Mouse (Mus musculus) bone marrow macrophage, adult 2 months (primary cell): ENCODE measurements around the gene Tulp4.

Experiments
- CTCF ChIP-seq: IDR thresholded peaks from 2 replicates; pipeline ENCODE4 v1.5.1; 2012; ENCODE audit warnings: low read depth, mild to moderate bottlenecking, low read length, moderate library complexity
- POLR2A ChIP-seq: IDR thresholded peaks from 2 replicates; pipeline ENCODE4 v1.6.1; 2012; ENCODE audit warnings: mild to moderate bottlenecking, low read depth, low read length, borderline replicate concordance

DNA sequence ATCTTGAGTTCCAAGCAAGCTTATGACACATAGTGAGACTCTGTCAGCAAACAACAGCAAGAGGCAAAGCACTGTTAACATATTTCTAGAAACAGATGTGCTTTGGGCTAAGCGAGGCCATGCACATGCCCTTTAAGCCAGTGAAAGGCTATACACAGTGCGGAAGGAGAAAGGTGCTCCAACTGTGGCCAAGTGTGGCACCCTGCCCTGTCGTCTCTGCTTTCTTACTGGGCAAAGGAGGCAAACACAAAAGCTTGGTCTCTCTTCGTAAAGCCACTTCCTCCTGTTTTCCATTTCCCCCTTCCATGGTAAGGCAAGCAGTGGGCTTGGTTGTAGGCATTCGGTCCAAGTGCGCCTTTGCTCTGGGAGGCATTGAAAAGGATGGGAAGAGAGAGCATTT is 2.7 kb upstream of the Tulp4 start:
- TF ChIP-seq CTCF (no peak), POLR2A (no peak)
